Mouse (Mus musculus) layer of hippocampus, postnatal 14 days (tissue): ENCODE results near the gene Spata3. TPM values are rescaled to one million over a fixed set of nuclear protein-coding genes. Genes with fewer than 3 reads are reported as not detected.

ENCODE experiments used
- total RNA-seq, 2 experiments: library from RNA; stranded (reverse); gene quantifications; 2 replicates each; pipeline ENCODE4 v1.2.3; 2021

Gene Spata3
- total RNA-seq, 2 experiments from 2014 or later: 0.95 to 1.1 TPM

Other genes starting within 250 kb of the Spata3 start
- gene A630001G21Rik, start 238.2 kb upstream of the Spata3 start, total RNA-seq: under 1 TPM in 1 of 2 experiments, not detected in 1; 0.36 TPM
- 100 to 1,000 TPM; 126 to 129 TPM for gene Cab39, start 223.4 kb upstream of the Spata3 start, total RNA-seq
- 100 to 1,000 TPM; 505 to 525 TPM for gene Itm2c, start 122.5 kb upstream of the Spata3 start, total RNA-seq
- 1 to 10 TPM; 4.1 to 5.3 TPM for gene 4933407L21Rik, start 88.3 kb upstream of the Spata3 start, total RNA-seq
- gene Gpr55, start 55.8 kb upstream of the Spata3 start, total RNA-seq: not detected
- 1 to 10 TPM; 8.9 to 9.8 TPM for gene 2810459M11Rik, start 29.0 kb downstream of the Spata3 start, total RNA-seq
- gene Psmd1, start 47.6 kb downstream of the Spata3 start, total RNA-seq: 100 to 1,000 TPM; 109 to 114 TPM
- gene Htr2b, start 95.2 kb downstream of the Spata3 start, total RNA-seq: under 1 TPM in 1 of 2 experiments, not detected in 1; 0.17 TPM
- gene Gm21972, start 116.8 kb downstream of the Spata3 start, total RNA-seq: 1 to 10 TPM; 2.4 to 4.8 TPM
- 10 to 100 TPM; 35.7 to 37.2 TPM for gene Armc9, start 138.0 kb downstream of the Spata3 start, total RNA-seq